Mouse (Mus musculus): Measurements from ENCODE around the gene A2ml1. TPM values are rescaled to one million over a fixed set of nuclear protein-coding genes. Genes with fewer than 3 reads are reported as not detected.

The A2ml1 gene
- polyA plus RNA-seq, 2 experiments, result 7.9 to 12.7 TPM

DNA sequence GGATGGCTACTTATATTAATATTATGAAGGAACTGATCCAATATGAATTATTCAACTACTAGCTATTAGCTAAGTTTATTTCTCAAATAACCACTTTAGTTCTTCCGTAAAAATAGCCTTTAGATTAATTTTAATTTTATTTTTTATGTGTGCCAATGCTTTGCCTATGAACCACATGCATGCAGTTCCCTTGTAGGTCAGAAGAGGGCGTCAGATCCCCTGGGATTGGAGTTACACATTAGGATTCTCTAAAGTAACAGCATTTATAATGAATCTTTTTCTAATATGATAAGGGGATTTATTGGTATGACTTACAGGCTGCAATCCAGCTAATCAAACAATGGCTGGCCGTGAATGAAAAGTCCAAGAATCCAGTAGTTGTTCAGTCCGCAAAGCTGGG, 18.1 kb upstream of the A2ml1 start:
- Histone ChIP-seq H3K36me3 (replicated peaks; ENCODE audit: control insufficient read depth, insufficient read depth, low read depth) (no peaks in the 10 kb centered on the region), H3K27me3 (ENCODE audit: control insufficient read depth, insufficient read depth, low read length) (no peaks in the 10 kb centered on the region), H3K4me1 (replicated peaks; ENCODE audit: control insufficient read depth in 2 of 2, insufficient read depth in 2 of 2, low read length in 1 of 2) (peaks cover 0 to 2% of the 10 kb centered on the region in 2 experiments; a peak in 1 of 4 replicates), H3K9ac (replicated peaks) (no peak overlapping the region), H3K9me3 (ENCODE audit: control insufficient read depth, low read length) (no peaks in the 10 kb centered on the region), H3K27ac (no peak overlapping the region), H3K4me3 (ENCODE audit: insufficient read depth in 1 of 2, low read depth in 2 of 2, low read length in 2 of 2) (no peak overlapping the region), H3K4me2 (ENCODE audit: low read depth) (no peak overlapping the region)
- ATAC-seq (ENCODE audit: insufficient read depth), result no peak
- no peak for DNase-seq (ENCODE audit: low read depth in 3 of 3, low spot score in 3 of 3)
- TF ChIP-seq EP300 (IDR thresholded peaks at IDR 0.05; ENCODE audit: low read depth) (no peak), CTCF (IDR thresholded peaks at IDR 0.05; ENCODE audit: low read depth) (peak; percentile 33; the same call in 1 of the 2 replicates)
- 49% methylated on average over 4 of the region's 4 CpGs for whole genome bisulfite sequencing (ENCODE audit: insufficient replicate concordance)

DNA sequence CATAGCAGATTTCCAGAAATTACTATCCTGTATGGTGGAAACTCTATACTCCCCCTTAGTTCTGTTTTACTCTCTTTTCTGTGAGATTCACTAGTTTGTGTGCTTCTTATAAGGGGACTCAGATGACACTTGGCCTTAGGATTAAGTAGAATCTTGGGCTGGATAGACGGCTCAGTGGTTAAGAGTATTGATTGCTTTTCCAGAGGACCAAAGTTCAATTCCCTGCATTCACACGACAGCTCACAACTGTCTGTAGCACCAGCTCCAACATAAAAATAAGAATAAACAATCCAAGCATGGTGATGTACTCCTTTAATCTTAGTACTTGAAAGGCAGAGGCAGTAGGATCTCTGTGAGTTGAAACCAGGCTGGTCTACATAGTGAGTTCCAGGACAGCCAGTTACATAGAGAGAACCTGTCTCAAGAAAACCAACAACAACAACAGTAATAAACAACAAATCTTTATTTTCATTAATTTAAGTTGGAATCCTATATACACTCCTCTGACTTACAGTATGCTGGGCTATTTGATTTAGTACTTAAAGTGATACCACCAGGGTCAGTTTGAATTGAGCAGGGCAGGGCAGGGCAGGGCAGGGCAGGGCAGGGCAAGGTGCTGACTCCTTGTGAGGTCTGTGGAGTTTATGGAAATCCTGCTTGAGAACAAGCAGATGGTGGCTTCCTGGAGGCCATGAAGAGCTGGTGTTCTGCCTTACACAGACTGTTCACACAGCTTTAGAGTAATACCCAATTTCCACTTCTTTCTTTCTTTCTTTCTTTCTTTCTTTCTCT, 17.0 kb upstream of the A2ml1 start:
- no peak for ATAC-seq (ENCODE audit: insufficient read depth)
- 48% methylated on average over 2 of the region's 2 CpGs for WGBS (ENCODE audit: insufficient replicate concordance)

DNA sequence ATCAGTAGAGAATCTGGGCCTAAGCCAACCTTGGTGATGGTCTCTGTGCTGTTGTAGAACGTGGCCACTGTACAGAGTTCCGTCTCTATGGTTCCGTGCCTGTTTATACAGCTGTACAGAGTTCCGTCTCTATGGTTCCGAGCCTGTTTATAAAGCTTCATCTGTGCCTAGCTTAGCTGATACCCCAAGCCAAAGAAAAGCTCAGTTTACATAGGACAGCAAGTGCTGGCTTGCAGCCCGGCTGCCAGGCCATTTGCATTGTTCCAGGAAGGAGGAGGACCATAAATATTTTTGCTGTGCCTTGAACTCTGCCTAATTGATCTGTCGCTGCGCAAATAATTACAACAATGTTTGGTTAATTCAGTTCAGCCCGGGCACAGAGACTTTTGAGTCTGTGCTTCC, 15.7 kb upstream of the A2ml1 start:
- H3K4me3 ChIP-seq (ENCODE audit: insufficient read depth in 1 of 2, low read depth in 2 of 2, low read length in 2 of 2), result no peak overlapping the region; a peak in 1 of 4 replicates
- DNase-seq (ENCODE audit: low read depth in 3 of 3, low spot score in 3 of 3), result no peak
- H3K36me3 ChIP-seq (replicated peaks; ENCODE audit: control insufficient read depth, insufficient read depth, low read depth), result no peaks in the 10 kb centered on the region
- TF ChIP-seq EP300 (IDR thresholded peaks at IDR 0.05; ENCODE audit: low read depth), result no peak
- no peak for TF ChIP-seq CTCF (IDR thresholded peaks at IDR 0.05; ENCODE audit: low read depth)
- 48% methylated on average over 9 of the region's 9 CpGs for WGBS (ENCODE audit: insufficient replicate concordance)
- no peak overlapping the region for H3K9ac ChIP-seq (replicated peaks)
- no peaks in the 10 kb centered on the region for H3K9me3 ChIP-seq (ENCODE audit: control insufficient read depth, low read length)
- H3K27ac ChIP-seq, result no peak overlapping the region
- H3K4me1 ChIP-seq (replicated peaks; ENCODE audit: control insufficient read depth in 2 of 2, insufficient read depth in 2 of 2, low read length in 1 of 2), result peaks cover 0 to 2% of the 10 kb centered on the region in 2 experiments; a peak in 1 of 4 replicates
- no peaks in the 10 kb centered on the region for H3K27me3 ChIP-seq (ENCODE audit: control insufficient read depth, insufficient read depth, low read length)
- ATAC-seq (ENCODE audit: insufficient read depth), result peak; percentile 67
- peak overlapping the region; percentile 8; the same call in 1 of the 2 replicates for H3K4me2 ChIP-seq (ENCODE audit: low read depth)

More for the DNA sequence above, 17.0 kb upstream of the A2ml1 start:
- H3K4me3 ChIP-seq (ENCODE audit: insufficient read depth in 1 of 2, low read depth in 2 of 2, low read length in 2 of 2), result no peak overlapping the region
- no peak overlapping the region for H3K4me2 ChIP-seq (ENCODE audit: low read depth)
- TF ChIP-seq CTCF (IDR thresholded peaks at IDR 0.05; ENCODE audit: low read depth) (no peak), EP300 (IDR thresholded peaks at IDR 0.05; ENCODE audit: low read depth) (no peak)
- H3K9me3 ChIP-seq (ENCODE audit: control insufficient read depth, low read length), result no peaks in the 10 kb centered on the region
- H3K27me3 ChIP-seq (ENCODE audit: control insufficient read depth, insufficient read depth, low read length), result no peaks in the 10 kb centered on the region
- H3K36me3 ChIP-seq (replicated peaks; ENCODE audit: control insufficient read depth, insufficient read depth, low read depth), result no peaks in the 10 kb centered on the region
- H3K4me1 ChIP-seq (replicated peaks; ENCODE audit: control insufficient read depth in 2 of 2, insufficient read depth in 2 of 2, low read length in 1 of 2), result peaks cover 0 to 2% of the 10 kb centered on the region in 2 experiments; a peak in 1 of 4 replicates
- H3K9ac ChIP-seq (replicated peaks), result no peak overlapping the region
- DNase-seq (ENCODE audit: low read depth in 3 of 3, low spot score in 3 of 3), result no peak
- no peak overlapping the region for H3K27ac ChIP-seq

DNA sequence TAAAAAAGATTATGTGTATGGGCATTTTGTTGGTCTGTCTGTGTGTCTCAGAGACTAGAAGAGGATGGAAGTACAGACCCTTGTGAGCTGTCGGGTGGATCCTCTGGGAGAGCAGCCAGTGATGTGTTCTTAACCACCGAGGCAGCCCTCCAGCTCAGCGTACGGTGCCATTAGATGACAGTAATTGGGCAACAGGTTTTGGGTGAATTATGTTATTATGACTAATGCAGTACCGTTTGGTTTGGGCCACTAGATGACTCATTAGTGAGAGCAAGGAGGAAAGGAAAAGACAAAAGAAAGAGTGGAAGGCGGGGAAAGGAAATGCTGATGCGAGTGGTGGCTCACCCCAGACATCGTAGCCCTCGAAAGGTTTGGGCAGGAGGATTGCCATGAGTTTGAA, 13.2 kb upstream of the A2ml1 start:
- ATAC-seq (ENCODE audit: insufficient read depth) (no peak), DNase-seq (ENCODE audit: low read depth in 3 of 3, low spot score in 3 of 3) (no peak)
- Histone ChIP-seq H3K4me3 (ENCODE audit: insufficient read depth in 1 of 2, low read depth in 2 of 2, low read length in 2 of 2) (no peak overlapping the region), H3K36me3 (replicated peaks; ENCODE audit: control insufficient read depth, insufficient read depth, low read depth) (no peaks in the 10 kb centered on the region), H3K9ac (replicated peaks) (no peak overlapping the region), H3K27me3 (ENCODE audit: control insufficient read depth, insufficient read depth, low read length) (no peaks in the 10 kb centered on the region), H3K27ac (no peak overlapping the region), H3K4me1 (replicated peaks; ENCODE audit: control insufficient read depth in 2 of 2, insufficient read depth in 2 of 2, low read length in 1 of 2) (peaks cover 0 to 2% of the 10 kb centered on the region in 2 experiments; a peak in 1 of 4 replicates), H3K4me2 (ENCODE audit: low read depth) (no peak overlapping the region), H3K9me3 (ENCODE audit: control insufficient read depth, low read length) (no peaks in the 10 kb centered on the region)
- WGBS (ENCODE audit: insufficient replicate concordance), result 64% methylated on average over 9 of the region's 9 CpGs
- TF ChIP-seq EP300 (IDR thresholded peaks at IDR 0.05; ENCODE audit: low read depth) (no peak), CTCF (IDR thresholded peaks at IDR 0.05; ENCODE audit: low read depth) (no peak)

DNA sequence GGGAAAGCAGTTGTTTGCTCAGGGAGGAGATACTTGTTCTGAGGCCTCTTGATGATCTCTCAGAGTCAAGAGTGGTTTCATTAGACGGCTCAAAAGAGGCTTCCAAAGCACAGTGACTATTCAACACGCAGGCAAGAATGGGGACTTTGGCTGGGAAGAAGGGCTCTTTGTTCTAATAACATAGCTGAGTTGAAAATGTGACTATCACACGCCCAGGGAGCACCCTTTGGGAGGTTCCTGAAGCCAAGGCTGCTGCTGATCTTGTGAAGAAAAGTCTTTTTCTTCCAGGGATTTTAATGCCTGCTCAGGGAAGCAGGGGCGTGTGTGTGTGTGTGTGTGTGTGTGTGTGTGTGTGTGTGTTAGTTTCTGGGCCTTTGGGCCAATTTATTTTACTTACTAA, 8.0 kb upstream of the A2ml1 start:
- Histone ChIP-seq H3K9me3 (ENCODE audit: control insufficient read depth, low read length) (no peaks in the 10 kb centered on the region), H3K4me1 (replicated peaks; ENCODE audit: control insufficient read depth in 2 of 2, insufficient read depth in 2 of 2, low read length in 1 of 2) (peaks cover 0 to 1% of the 10 kb centered on the region in 2 experiments; a peak in 1 of 4 replicates), H3K36me3 (replicated peaks; ENCODE audit: control insufficient read depth, insufficient read depth, low read depth) (no peaks in the 10 kb centered on the region), H3K4me2 (ENCODE audit: low read depth) (no peak overlapping the region), H3K27me3 (ENCODE audit: control insufficient read depth, insufficient read depth, low read length) (no peaks in the 10 kb centered on the region), H3K27ac (no peak overlapping the region), H3K9ac (replicated peaks) (no peak overlapping the region), H3K4me3 (ENCODE audit: insufficient read depth in 1 of 2, low read depth in 2 of 2, low read length in 2 of 2) (no peak overlapping the region)
- ATAC-seq (ENCODE audit: insufficient read depth), result no peak
- TF ChIP-seq EP300 (IDR thresholded peaks at IDR 0.05; ENCODE audit: low read depth) (no peak), CTCF (IDR thresholded peaks at IDR 0.05; ENCODE audit: low read depth) (no peak)
- WGBS (ENCODE audit: insufficient replicate concordance), result 36% methylated on average over 4 of the region's 4 CpGs
- DNase-seq (ENCODE audit: low read depth in 3 of 3, low spot score in 3 of 3), result no peak

Data from liver, embryonic 14.5 days (tissue).